Mouse (Mus musculus) T-cell, adult 2 months (primary cell): ENCODE results near the gene Slc4a7.
"Not testable (repeated sequence)": the region's sequence is repeated elsewhere in the genome, so short reads cannot be mapped to it uniquely, and the experiment has no call there.

Source experiments
- DNase-seq: peaks from one replicate; pipeline ENCODE4 v3.0.0; 2022; ENCODE audit warnings: low spot score

Slc4a7 gene

DNA sequence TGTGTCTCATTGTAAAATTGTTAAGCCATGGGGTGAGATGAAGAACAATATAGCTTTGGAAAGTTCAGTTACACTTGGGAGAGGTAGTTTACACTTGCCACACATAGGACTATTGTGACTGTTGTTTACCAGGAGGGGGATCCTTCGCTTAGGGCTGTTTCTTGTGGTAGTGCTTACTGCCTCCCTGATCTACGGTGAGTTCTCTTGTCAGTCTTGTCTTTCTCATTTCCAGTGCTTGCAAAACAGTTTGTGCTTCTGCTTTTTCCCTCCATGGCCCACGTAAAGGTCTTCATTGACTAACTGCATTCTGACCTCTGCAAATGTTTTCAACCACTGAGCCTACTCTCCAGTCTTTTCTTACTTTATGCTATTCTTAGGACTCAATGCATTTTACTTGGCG, 98.3 kb downstream of the Slc4a7 start:
- no peak for DNase-seq

DNA sequence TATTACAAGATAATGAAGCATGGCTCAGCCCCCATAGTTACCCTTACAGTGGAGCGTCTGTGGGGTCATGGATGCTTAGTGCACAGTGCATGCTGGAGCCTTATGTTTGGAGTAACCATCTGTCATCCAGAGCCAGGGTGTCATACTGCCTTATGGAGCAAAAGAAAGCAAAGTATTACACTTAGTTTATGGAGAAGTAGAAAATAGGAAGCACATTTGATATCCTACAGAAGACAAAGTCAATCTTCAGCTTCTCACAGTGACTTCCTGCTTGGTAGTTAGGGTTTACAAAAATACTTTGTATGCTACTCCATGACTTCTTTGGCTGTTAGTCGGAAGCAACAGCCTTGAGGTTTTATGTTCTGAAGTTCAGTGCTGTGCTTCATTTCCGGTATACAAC, 98.7 kb downstream of the Slc4a7 start:
- no peak for DNase-seq

DNA sequence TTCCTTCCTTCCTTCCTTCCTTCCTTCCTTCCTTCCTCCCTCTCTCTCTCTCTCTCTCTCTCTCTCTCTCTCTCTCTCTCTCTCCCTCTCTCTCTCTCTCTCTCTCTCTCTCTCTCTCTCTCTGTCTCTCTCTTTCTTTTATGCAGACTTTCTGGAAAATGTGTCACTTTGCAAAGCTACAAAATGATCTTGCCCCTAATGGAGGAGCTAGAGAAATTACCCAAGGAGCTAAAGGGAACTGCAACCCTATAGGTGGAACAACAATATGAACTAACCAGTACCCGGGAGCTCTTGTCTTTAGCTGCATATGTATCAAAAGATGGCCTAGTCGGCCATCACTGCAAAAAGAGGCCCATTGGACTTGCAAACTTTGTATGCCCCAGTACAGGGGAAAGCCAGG, 101.0 kb downstream of the Slc4a7 start, which contains the start of gene Nek10:
Gene Nek10 (plus strand): TSS at position 301 of the 400 bp plus-strand sequence.
- DNase-seq = not testable (repeated sequence)

DNA sequence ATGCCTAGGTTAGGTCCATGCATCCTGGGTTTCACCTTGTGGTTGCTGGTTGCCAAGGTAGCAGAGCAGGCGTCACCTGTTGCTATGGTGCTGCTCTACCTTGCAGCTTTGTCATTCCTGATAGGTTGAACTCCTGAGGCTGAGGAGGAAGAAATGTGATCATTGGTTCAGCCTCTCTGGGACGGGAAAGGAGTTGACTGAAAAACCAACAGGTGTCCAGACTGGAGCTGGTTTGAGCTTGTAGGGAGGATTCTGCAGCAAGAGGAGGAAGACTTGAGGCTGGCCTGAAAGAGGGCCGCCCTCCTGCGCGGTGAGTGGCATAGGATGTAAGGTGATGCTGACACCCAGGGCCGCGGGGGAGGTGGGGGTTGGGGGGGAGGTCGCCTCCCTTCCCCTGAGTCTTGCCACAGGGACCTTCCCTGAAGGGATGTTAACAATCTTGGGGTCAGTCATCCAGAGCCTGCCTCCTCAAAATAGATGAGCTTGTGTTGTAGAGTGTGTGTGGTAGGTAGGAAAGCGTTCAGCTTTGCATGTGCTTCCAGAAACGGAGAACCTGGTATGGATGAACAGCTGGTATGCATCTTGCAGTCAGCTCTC, 101.9 kb downstream of the Slc4a7 start:
- no peak for DNase-seq

DNA sequence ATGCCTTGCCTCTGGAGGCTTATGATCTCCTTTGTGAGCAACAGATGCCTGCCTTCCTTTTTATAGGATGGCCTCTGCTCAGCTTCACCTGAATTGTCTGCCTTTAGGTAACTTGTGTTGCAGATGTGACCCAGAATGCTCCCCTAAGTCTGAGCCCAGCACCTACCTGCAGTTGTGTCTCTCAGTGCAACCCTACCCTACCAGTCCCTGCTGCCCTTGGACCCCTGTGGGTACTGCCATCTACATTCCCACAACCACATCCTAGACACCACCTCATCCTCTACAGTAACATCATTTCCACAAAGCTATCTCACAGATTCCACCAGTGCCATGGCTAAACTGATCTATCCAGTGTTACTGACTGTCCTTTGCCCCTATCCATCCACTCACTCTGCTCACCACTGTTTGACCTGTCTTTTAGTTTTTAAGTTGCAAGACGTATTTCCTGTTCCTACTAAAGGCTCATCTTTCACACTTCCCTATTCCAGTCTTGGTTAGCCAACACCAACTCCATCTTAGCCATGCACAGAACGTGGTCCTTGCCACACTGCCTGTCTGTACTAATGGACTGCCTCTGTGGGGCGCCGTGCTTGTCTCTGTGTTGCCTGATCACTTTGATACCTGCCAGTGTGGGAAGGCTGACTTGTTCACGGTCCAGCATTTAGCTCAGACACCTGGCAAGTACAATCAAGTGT, 102.6 kb downstream of the Slc4a7 start:
- DNase-seq = no peak

DNA sequence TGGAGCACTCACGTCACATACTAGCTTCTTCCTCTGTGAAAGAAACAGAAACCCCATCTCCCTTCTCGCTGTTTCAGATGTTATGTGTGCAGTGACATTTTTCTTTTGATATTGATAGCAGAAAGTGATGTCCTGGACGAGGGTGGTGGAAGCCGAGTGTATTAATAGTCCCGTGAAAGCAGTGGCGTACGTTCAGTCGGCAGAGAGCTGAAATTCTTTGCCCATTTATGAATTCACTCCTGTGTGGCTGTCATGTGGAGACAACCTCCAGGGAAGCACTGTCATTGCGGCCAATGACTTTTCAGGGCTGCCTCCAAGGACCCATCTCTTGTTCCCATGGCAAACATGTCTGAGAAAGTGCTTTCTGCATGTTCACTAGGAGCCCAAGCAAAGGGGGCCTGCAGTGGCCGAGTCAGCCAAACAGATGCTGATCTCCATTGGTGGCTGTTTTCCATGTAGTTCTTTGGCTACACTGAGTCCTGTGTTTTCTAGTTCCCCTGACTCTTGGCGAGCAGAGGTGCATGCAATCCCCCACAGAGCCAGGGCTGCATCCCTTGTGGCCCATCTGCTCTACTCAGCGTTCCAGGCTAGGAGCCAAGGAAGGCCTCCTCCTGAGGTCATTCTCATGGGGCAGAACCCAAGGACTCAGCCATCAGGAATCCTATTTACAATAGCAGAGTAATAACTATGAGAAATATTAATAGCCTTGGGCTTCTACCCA, 130.6 kb downstream of the Slc4a7 start:
- DNase-seq = no peak

DNA sequence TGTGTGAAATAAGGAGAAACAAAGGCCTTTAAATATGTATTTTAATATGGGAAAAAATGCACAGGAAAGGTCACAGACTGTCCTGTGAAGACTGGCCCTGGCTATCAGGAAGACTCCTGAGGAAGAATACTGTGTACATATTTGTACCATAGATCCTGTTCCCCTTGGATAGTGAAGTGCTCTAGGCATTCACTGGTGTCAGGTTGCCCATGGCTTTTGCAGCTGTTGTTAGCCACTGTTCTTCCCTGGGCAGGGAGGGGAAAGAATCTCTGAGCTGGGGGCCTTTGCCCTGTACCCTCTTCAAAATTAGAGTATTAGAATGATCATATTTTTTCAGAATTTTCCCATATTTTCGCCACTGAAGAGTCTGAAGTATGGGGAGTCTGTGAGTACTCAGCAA, 131.4 kb downstream of the Slc4a7 start:
- no peak for DNase-seq

DNA sequence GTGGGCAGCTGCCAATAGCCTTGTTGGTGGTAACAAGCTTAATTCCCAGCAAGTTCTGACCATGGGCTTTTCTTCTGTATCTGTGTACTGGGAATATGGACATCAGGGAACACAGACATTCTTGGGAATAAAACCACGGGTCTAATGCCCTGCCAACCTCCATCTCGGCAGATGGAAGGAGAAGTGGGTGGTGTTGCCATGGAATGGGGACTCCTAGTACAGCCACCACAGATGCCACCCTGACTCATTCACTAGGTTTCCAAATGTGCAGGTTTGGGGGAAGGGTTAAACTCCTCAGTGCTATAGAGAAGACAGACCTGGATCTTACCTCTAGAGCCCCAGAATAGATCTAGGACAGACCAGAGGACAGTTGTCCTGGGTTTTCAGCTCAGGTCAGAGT, 132.2 kb downstream of the Slc4a7 start:
- DNase-seq = no peak

DNA sequence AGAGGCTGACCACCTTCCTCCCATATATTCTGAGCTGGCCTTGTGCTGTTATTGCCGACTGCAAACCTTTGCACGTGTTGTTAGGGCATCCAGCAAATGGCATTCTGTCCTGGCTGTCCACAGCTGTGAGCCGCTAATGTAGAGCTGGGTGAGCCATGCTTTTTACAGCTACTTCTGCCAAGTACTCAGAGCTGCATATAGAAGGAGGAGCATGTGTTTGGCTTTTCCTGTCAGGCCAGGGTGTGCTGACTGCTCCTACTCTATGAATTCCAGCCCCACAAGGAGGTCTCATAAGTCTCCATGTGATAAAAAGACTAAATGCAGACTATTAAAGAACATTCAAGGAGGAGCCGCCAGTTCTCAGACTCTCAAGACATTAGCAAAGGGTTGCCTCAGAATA, 135.5 kb downstream of the Slc4a7 start:
- DNase-seq = no peak

DNA sequence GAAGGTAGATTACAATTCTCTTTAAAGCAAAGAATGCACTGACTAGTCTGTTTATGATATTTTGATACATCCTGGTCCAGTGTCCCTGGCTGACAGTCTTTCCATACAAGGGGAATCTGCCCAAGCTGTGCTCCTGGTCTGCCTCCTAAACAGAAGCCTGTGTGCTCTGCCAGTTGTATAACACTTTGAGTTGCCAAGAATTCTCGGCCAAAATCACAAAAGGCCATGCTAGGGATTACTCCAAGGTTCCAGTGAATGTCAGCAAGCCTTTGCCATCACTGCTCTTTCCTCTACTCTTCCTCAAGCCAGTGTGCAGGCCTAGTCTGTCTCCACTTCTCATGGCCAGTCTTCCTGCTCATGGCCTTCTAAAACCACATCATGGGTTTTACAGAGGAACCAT, 136.0 kb downstream of the Slc4a7 start:
- no peak for DNase-seq

DNA sequence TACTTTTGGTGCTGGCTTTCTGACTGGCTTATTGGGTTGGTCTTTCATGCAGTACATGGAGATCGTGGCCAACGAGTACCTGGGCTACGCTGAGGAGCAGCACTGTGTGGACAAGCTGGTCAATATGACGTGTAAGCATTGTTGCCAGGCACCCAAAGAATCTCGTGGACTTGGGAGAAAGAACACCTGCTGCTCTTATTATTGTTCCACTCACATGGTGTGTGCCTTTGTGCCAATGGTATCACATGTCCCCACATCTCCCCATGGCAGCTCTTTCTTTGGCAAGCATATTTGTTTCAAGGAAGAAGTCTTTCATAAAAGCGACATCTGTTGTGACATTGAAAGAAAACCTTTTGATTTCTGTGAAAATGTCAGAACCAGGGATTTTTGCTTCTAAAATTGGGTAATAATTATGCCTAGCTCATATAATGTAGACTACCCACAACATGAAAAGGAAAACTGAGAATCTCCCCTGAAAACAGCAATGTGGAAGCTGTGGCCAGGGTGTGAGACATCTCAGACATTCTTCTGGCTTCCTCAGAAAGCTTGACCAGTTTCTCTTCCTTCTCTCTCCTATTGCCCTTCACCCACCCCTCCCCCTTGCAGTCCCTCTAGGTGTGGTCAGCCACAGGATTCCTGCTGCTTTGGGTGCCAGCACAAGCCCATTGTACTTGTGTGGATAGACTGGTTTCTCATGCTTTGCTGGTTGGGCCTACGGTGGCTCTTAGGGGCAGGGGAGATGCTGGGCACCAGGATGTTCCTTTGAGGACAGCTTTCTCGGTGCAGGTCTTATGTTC, 140.9 kb downstream of the Slc4a7 start:
- no peak for DNase-seq
